Mouse (Mus musculus): ENCODE results near the gene Ift140. TPM values are rescaled to one million over a fixed set of nuclear protein-coding genes. Genes with fewer than 3 reads are reported as not detected.

Gene Ift140
- polyA plus RNA-seq, 1 experiment from 2014 or later, result 13.9 TPM

GRCm38 (mm10) chr17:25082081-25082847, 66.4 kb downstream of the Ift140 start:
- Histone ChIP-seq H3K4me3 (ENCODE audit: low read depth, low read length) (no peak overlapping the region), H3K9ac (ENCODE audit: low read depth, low read length) (no peak overlapping the region), H3K27ac (replicated peaks; ENCODE audit: low read depth, low read length) (peak overlapping the region; percentile 98), H3K9me3 (ENCODE audit: control insufficient read depth, low read length) (no peaks in the 10 kb centered on the region), H3K4me2 (ENCODE audit: low read depth, low read length) (peak overlapping the region; percentile 11; the same call in 1 of the 2 replicates), H3K36me3 (ENCODE audit: control insufficient read depth, insufficient read depth, low read length) (no peaks in the 10 kb centered on the region), H3K27me3 (replicated peaks; ENCODE audit: control insufficient read depth, insufficient read depth, low read length) (no peaks in the 10 kb centered on the region), H3K4me1 (ENCODE audit: control insufficient read depth, insufficient read depth, low read length) (peaks cover 55% of the 10 kb centered on the region)
- ATAC-seq (ENCODE audit: low read depth) (no peak), DNase-seq (ENCODE audit: low spot score) (peak; percentile 74)
- 48% methylated on average over 14 of the region's 14 CpGs for WGBS

GRCm38 (mm10) chr17:25082887-25083286, 67.0 kb downstream of the Ift140 start:
- H3K9ac ChIP-seq (ENCODE audit: low read depth, low read length), result 0 out of 2 replicates have a peak overlapping the region, but pooled peaks have one; percentile 20
- 36% methylated on average over 3 of the region's 3 CpGs for WGBS
- ATAC-seq (ENCODE audit: low read depth), result no peak
- no peaks in the 10 kb centered on the region for H3K27me3 ChIP-seq (replicated peaks; ENCODE audit: control insufficient read depth, insufficient read depth, low read length)
- H3K4me3 ChIP-seq (ENCODE audit: low read depth, low read length), result no peak overlapping the region
- peak overlapping the region; percentile 98 for H3K27ac ChIP-seq (replicated peaks; ENCODE audit: low read depth, low read length)
- no peak overlapping the region for H3K4me2 ChIP-seq (ENCODE audit: low read depth, low read length)
- no peaks in the 10 kb centered on the region for H3K9me3 ChIP-seq (ENCODE audit: control insufficient read depth, low read length)
- peaks cover 52% of the 10 kb centered on the region for H3K4me1 ChIP-seq (ENCODE audit: control insufficient read depth, insufficient read depth, low read length)
- 0 out of 2 replicates have a peak, but pooled peaks cover 3% of the 10 kb centered on the region for H3K36me3 ChIP-seq (ENCODE audit: control insufficient read depth, insufficient read depth, low read length)
- DNase-seq (ENCODE audit: low spot score), result no peak

- Histone ChIP-seq H3K4me3 (ENCODE audit: low read depth, low read length) (no peak within 1 kb of the TSS), H3K27me3 (replicated peaks; ENCODE audit: control insufficient read depth, insufficient read depth, low read length) (no peaks in the 10 kb centered on the region), H3K9me3 (ENCODE audit: control insufficient read depth, low read length) (no peaks in the 10 kb centered on the region), H3K4me2 (ENCODE audit: low read depth, low read length) (no peak within 1 kb of the TSS), H3K36me3 (ENCODE audit: control insufficient read depth, insufficient read depth, low read length) (0 out of 2 replicates have a peak, but pooled peaks cover 9% of the 10 kb centered on the region), H3K9ac (ENCODE audit: low read depth, low read length) (peak within 1 kb of the TSS; percentile 20), H3K4me1 (ENCODE audit: control insufficient read depth, insufficient read depth, low read length) (peaks cover 46% of the 10 kb centered on the region), H3K27ac (replicated peaks; ENCODE audit: low read depth, low read length) (peak within 1 kb of the TSS; percentile 98)
- 12% methylated on average over 7 of the region's 7 CpGs for WGBS
- ATAC-seq (ENCODE audit: low read depth), result peak; percentile 93
- peak; percentile 96 for DNase-seq (ENCODE audit: low spot score)
Observed at GRCm38 (mm10) chr17:25083444-25083931, 67.6 kb downstream of the Ift140 start, which contains the start of gene Tmem204. Gene Tmem204, minus strand, starts transcription at chr17:25083591.

- Histone ChIP-seq H3K9ac (ENCODE audit: low read depth, low read length) (no peak overlapping the region), H3K4me1 (ENCODE audit: control insufficient read depth, insufficient read depth, low read length) (peaks cover 41% of the 10 kb centered on the region), H3K9me3 (ENCODE audit: control insufficient read depth, low read length) (no peaks in the 10 kb centered on the region), H3K4me2 (ENCODE audit: low read depth, low read length) (no peak overlapping the region), H3K4me3 (ENCODE audit: low read depth, low read length) (no peak overlapping the region), H3K27me3 (replicated peaks; ENCODE audit: control insufficient read depth, insufficient read depth, low read length) (no peaks in the 10 kb centered on the region), H3K36me3 (ENCODE audit: control insufficient read depth, insufficient read depth, low read length) (peaks cover 19% of the 10 kb centered on the region; the same call in 1 of the 2 replicates), H3K27ac (replicated peaks; ENCODE audit: low read depth, low read length) (peak overlapping the region; percentile 98)
- WGBS, result 65% methylated on average over 13 of the region's 13 CpGs
- DNase-seq (ENCODE audit: low spot score), result no peak
- ATAC-seq (ENCODE audit: low read depth), result no peak
Observed at GRCm38 (mm10) chr17:25084835-25085385, 69.0 kb downstream of the Ift140 start.

- H3K36me3 ChIP-seq (ENCODE audit: control insufficient read depth, insufficient read depth, low read length), result peaks cover 28% of the 10 kb centered on the region; the same call in 1 of the 2 replicates
- H3K27ac ChIP-seq (replicated peaks; ENCODE audit: low read depth, low read length), result no peak overlapping the region
- H3K4me1 ChIP-seq (ENCODE audit: control insufficient read depth, insufficient read depth, low read length), result peaks cover 27% of the 10 kb centered on the region
- WGBS, result 91% methylated on average over 7 of the region's 7 CpGs
- no peak overlapping the region; the same call in 1 of the 2 replicates for H3K9ac ChIP-seq (ENCODE audit: low read depth, low read length)
- DNase-seq (ENCODE audit: low spot score) (no peak), ATAC-seq (ENCODE audit: low read depth) (no peak)
- H3K4me3 ChIP-seq (ENCODE audit: low read depth, low read length), result no peak overlapping the region
- H3K27me3 ChIP-seq (replicated peaks; ENCODE audit: control insufficient read depth, insufficient read depth, low read length), result no peaks in the 10 kb centered on the region
- H3K9me3 ChIP-seq (ENCODE audit: control insufficient read depth, low read length), result no peaks in the 10 kb centered on the region
- no peak overlapping the region for H3K4me2 ChIP-seq (ENCODE audit: low read depth, low read length)
Observed at GRCm38 (mm10) chr17:25086724-25087123, 70.8 kb downstream of the Ift140 start.

GRCm38 (mm10) chr17:25089158-25089557, 73.3 kb downstream of the Ift140 start:
- Histone ChIP-seq H3K27me3 (replicated peaks; ENCODE audit: control insufficient read depth, insufficient read depth, low read length) (no peaks in the 10 kb centered on the region), H3K9ac (ENCODE audit: low read depth, low read length) (no peak overlapping the region), H3K4me3 (ENCODE audit: low read depth, low read length) (no peak overlapping the region), H3K27ac (replicated peaks; ENCODE audit: low read depth, low read length) (no peak overlapping the region), H3K4me2 (ENCODE audit: low read depth, low read length) (no peak overlapping the region), H3K4me1 (ENCODE audit: control insufficient read depth, insufficient read depth, low read length) (peaks cover 9% of the 10 kb centered on the region), H3K9me3 (ENCODE audit: control insufficient read depth, low read length) (no peaks in the 10 kb centered on the region), H3K36me3 (ENCODE audit: control insufficient read depth, insufficient read depth, low read length) (peaks cover 49% of the 10 kb centered on the region)
- 90% methylated on average over 10 of the region's 10 CpGs for WGBS
- ATAC-seq (ENCODE audit: low read depth) (no peak), DNase-seq (ENCODE audit: low spot score) (no peak)

- DNase-seq (ENCODE audit: low spot score) (no peak), ATAC-seq (ENCODE audit: low read depth) (no peak)
- Histone ChIP-seq H3K4me1 (ENCODE audit: control insufficient read depth, insufficient read depth, low read length) (no peaks in the 10 kb centered on the region; the same call in 1 of the 2 replicates), H3K9me3 (ENCODE audit: control insufficient read depth, low read length) (no peaks in the 10 kb centered on the region), H3K27ac (replicated peaks; ENCODE audit: low read depth, low read length) (no peak overlapping the region), H3K4me2 (ENCODE audit: low read depth, low read length) (no peak overlapping the region), H3K9ac (ENCODE audit: low read depth, low read length) (no peak overlapping the region), H3K27me3 (replicated peaks; ENCODE audit: control insufficient read depth, insufficient read depth, low read length) (no peaks in the 10 kb centered on the region), H3K4me3 (ENCODE audit: low read depth, low read length) (no peak overlapping the region), H3K36me3 (ENCODE audit: control insufficient read depth, insufficient read depth, low read length) (peaks cover 62% of the 10 kb centered on the region)
- 87% methylated on average over 10 of the region's 10 CpGs for WGBS
Observed at GRCm38 (mm10) chr17:25090450-25090849, 74.6 kb downstream of the Ift140 start.

- Histone ChIP-seq H3K27me3 (replicated peaks; ENCODE audit: control insufficient read depth, insufficient read depth, low read length) (no peaks in the 10 kb centered on the region), H3K9me3 (ENCODE audit: control insufficient read depth, low read length) (no peaks in the 10 kb centered on the region), H3K4me3 (ENCODE audit: low read depth, low read length) (no peak overlapping the region), H3K36me3 (ENCODE audit: control insufficient read depth, insufficient read depth, low read length) (peaks cover 72% of the 10 kb centered on the region), H3K9ac (ENCODE audit: low read depth, low read length) (no peak overlapping the region), H3K27ac (replicated peaks; ENCODE audit: low read depth, low read length) (no peak overlapping the region), H3K4me2 (ENCODE audit: low read depth, low read length) (no peak overlapping the region), H3K4me1 (ENCODE audit: control insufficient read depth, insufficient read depth, low read length) (no peaks in the 10 kb centered on the region)
- ATAC-seq (ENCODE audit: low read depth), result no peak
- DNase-seq (ENCODE audit: low spot score), result no peak
- 89% methylated on average over 2 of the region's 2 CpGs for WGBS
Observed at GRCm38 (mm10) chr17:25096221-25096620, 80.3 kb downstream of the Ift140 start.
